Mouse (Mus musculus): ENCODE results near the gene Otud7a.

DNA sequence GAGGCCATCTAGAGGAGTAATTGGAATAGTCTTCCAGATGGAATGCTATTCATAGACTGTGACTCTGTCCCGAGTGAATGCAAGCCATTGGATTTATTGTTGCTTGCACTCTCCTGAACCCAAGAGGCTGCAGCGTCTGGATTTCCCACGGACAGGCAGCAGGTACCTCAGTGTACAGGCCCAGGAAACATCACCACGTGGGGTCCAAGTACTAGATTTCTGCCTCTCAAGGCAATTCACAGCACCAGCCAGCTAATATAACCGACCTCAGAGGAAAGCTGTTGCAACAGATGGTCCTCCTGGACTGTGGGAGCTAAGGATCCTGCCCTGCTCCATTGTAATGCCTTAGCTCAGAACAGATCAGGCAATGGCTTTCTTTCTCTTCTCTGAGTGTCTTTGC is 111.8 kb downstream of the Otud7a start:
- TF ChIP-seq CTCF (IDR thresholded peaks at IDR 0.05; ENCODE audit: borderline replicate concordance, extremely low read depth, insufficient read depth, insufficient read length), result no peak
- TF ChIP-seq POLR2A (IDR thresholded peaks at IDR 0.05; ENCODE audit: borderline replicate concordance, extremely low read depth, insufficient read depth, insufficient read length, poor library complexity, severe bottlenecking), result no peak

All from brain, embryonic 14.5 days (tissue).